Mouse (Mus musculus) kidney, adult 2 months (tissue): ENCODE results near the gene Rxrb.

Experiments used
- CTCF ChIP-seq: fragments of 200-500 bp; conservative IDR thresholded peaks from 2 replicates; pipeline ENCODE4 v1.5.1; 2011; ENCODE audit warnings: low read depth, mild to moderate bottlenecking, control low read depth, low read length, moderate library complexity, mixed read lengths; ENCODE audit not compliant: insufficient read depth, insufficient read length
- POLR2A ChIP-seq: fragments of 200-500 bp; IDR thresholded peaks from one replicate; pipeline ENCODE4 v1.6.1; 2011; ENCODE audit warnings: low read depth, low read length, control low read depth

- TF ChIP-seq POLR2A = no peak
- no peak for TF ChIP-seq CTCF
These were observed 591 bp downstream of the Rxrb start for GRCm38 (mm10) chr17:34032174-34032632.
